Mouse (Mus musculus): ENCODE data around the gene Erich6b.

The Erich6b gene

GRCm38 (mm10) chr14:75642080-75642479 is at the start of gene Erich6b:
Gene Erich6b, plus strand, starts transcription at chr14:75642259.
- DNase-seq (ENCODE audit: low read depth) = no peak

DNA sequence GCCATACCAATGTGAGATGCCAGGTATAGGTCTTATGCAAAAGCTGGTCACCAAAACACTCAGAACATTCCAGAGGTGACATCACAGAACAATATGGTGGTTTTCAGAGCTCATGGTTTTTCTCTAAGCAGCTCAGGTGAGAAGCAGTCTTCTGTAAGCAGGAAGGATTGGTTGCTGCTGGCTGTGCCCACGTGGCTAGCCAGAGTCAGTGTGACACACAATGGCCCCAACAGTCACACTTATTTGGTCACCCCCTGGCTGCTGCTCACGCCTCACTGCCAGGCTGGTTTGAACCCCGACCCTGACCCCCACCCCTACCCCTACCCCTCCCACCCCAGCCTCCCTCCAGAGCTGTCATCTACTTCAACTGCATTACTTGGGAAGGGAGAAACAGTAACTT is 49.1 kb upstream of the Erich6b start, which contains the start of gene Spert:
Gene Spert, minus strand, starts transcription at position 139 of the 400 bp plus-strand sequence.
- no peak for DNase-seq (ENCODE audit: low read depth)

GRCm38 (mm10) chr14:75609176-75609575 is 32.9 kb upstream of the Erich6b start:
- DNase-seq (ENCODE audit: low read depth) = no peak

GRCm38 (mm10) chr14:75616375-75616774 is 25.7 kb upstream of the Erich6b start:
- DNase-seq (ENCODE audit: low read depth) = no peak

- DNase-seq (ENCODE audit: low read depth) = no peak
These were observed 19.1 kb upstream of the Erich6b start for GRCm38 (mm10) chr14:75622984-75623383.

DNA sequence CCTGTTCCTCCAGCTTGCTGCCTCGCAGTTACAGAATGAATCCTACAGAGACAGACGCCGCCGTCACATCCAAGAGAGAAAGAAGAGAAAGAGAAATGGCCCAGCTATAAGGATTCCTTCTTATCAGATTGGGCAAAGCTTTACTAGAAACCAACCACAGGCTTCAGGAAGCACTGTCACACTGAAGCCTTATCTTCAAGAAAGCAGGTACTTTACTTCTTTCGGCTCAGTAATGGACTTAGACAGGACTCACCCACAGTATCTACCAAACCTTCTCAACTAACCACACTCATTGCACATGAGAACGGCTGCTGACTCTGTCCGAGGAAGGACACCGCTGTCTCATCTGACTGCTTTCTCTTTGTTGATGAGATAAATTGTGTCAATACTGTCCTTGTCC is 13.2 kb upstream of the Erich6b start:
- DNase-seq (ENCODE audit: low read depth) = no peak

DNA sequence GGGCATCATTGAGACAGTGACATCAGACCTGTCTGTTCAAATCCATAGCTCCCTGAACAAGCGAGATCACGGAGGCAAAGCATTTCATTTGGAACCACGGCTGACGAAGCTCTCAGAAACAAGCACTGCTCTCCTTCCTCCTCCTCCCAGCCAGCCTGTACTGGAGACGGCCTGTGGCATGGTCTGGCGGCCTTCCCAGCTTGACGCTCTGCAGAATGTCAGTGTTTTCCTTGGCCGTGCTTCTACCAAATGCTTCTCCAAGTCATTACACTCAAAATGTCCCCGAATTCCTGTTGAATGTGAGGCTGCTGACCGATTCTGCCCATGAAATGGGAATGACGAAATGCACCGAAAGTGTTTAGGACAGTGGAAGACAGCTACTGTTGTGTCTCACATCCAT is 6.7 kb upstream of the Erich6b start:
- no peak for DNase-seq (ENCODE audit: low read depth)

- no peak for DNase-seq (ENCODE audit: low read depth)
These were observed 6.0 kb upstream of the Erich6b start for GRCm38 (mm10) chr14:75636107-75636506.

DNA sequence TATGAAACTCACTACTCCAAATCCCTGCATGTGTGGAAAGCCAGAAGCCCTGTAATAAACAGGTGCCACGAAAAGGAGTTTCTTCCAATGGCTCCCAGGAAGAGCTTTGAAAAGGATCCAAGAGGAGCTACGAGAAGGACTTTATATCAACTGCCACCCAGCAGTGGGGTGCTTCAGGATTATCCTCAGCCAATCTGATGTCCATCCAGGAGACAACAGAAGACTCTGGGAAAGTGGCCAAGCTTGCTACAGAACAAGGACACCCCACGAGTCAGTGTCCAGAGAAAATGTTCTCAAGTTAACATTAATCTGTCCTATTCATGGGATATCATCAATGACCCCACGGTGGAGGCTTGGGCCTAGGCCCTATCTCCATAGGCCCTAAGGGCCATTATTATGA is 4.4 kb upstream of the Erich6b start:
- no peak for DNase-seq (ENCODE audit: low read depth)

GRCm38 (mm10) chr14:75640846-75641245 is 1.2 kb upstream of the Erich6b start:
- no peak for DNase-seq (ENCODE audit: low read depth)

GRCm38 (mm10) chr14:75641369-75641768 is 690 bp upstream of the Erich6b start:
- DNase-seq (ENCODE audit: low read depth) = no peak

DNA sequence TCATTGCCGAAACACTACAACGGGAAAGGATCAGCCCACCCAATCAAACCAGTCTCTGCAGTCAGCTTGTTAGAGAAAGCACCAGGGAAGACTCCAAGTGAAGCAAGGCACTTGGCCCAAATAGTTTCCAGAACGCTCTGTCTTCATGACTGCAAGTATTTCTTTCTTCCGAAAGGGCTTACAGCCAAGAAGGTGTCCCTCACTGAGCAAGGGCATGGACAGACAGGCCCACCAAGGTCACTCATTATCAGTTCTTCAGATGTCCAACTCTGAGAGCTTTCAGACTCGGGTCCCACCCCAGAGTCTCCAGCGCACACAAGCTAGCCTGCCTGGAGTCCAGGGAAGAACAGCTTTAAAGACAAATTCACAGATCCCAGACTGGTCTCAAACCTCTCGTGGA is 3.4 kb downstream of the Erich6b start:
- no peak for DNase-seq (ENCODE audit: low read depth)

- no peak for DNase-seq (ENCODE audit: low read depth)
These were observed 4.0 kb downstream of the Erich6b start for GRCm38 (mm10) chr14:75646060-75646459.

DNA sequence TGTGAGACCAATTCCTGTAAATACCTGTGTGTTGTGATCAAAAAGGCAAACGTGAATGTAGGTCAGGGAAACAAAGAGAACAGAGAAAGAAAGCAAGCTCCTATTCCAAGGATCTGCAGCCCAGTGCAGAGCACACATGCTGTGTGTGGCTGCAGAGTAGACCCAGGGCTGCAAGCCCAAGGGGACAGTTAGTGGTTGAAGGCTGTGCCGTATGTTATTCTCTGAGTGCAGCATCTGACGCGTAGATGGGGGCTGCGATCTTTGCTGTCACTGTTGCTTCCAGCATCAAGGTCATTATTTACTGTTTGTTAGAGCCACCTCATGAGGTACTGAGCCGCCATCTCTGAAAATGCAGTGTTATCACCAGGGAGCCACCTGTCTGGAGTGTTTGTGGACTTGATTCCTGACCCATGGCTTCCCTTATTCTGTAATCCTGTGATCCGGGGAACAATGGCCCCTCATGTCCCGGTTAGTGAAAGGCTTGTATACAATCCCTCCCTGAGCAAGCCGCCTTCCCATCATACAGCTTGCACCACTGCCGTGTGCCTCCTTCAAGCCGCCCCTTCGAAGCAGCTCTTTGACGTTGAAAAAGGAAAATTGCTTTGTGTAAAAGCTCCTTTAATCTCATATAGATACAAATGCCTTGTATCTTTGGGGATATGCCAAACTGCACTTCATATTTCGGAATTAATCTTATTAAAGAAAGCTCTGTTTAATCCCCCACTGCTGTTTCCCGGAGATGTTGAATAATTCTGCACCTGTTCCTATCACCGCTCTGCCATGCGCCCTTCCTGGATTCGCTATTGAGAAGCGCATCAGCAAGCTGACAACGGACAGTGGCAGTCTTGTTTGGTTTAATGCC is 5.1 kb downstream of the Erich6b start:
- no peak for DNase-seq (ENCODE audit: low read depth)

- no peak for DNase-seq (ENCODE audit: low read depth)
These were observed 18.9 kb downstream of the Erich6b start for GRCm38 (mm10) chr14:75660936-75661335.

DNA sequence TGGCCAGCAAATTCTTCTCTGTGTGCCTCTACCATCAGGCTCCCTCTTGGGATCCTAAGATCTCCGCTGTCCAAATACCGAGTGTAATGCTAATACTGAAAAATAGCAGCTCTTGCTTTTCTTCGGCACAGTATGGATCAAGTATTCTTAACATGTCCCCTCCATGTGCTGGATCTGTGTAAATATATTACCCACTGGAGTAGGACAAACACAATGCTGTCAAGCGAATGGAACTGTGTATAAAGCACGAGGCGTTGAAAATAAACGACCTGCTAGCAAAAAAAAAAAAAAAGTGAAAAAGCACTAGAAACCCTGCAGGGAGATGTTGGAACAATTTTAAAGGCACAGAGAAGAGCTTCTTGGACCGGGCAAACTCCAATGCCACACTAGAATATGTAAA is 19.5 kb downstream of the Erich6b start:
- no peak for DNase-seq (ENCODE audit: low read depth)

- DNase-seq (ENCODE audit: low read depth) = no peak
These were observed 23.5 kb downstream of the Erich6b start for GRCm38 (mm10) chr14:75665430-75666180.

GRCm38 (mm10) chr14:75669085-75669645 is 27.1 kb downstream of the Erich6b start:
- DNase-seq (ENCODE audit: low read depth) = no peak

DNA sequence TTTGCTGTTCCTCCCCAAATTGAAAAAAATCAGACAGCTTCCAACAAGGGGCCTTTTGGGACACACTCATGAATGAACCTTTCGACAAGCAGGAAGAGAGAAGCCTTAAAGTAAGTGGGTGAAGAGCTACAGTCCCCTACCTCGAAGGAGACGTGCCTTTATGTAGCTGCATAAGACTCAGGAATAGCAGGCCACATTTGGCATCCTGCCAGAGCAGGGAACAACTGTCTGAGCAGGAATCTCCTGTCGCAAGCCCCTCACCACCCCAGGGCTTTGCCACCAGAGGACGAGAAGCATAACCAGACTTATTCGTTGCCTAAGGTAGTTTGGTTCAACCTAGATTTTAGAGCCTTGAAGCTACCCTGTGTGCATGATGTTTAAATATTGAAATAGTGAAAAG is 34.3 kb downstream of the Erich6b start:
- no peak for DNase-seq (ENCODE audit: low read depth)

DNA sequence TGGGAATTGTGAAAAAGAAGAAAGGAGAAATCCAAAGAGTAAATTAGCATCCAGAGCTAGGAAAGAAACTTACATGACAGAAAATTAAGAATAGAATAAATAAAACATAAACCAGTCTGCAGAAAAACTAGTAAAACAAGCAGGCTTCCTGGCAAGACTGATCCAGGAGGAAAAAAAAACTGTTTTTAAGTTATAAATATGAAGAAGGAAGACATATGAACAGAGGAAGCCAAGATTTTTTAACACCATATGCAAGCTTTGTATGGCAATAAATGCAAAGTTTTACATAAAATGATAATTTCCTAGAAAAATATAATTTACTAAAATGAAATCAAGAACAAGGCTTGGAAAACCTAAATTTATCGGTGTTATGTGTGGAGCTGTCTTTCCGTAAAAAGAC is 48.4 kb downstream of the Erich6b start:
- DNase-seq (ENCODE audit: low read depth) = no peak

GRCm38 (mm10) chr14:75696096-75696495 is 54.0 kb downstream of the Erich6b start:
- DNase-seq (ENCODE audit: low read depth) = no peak

DNA sequence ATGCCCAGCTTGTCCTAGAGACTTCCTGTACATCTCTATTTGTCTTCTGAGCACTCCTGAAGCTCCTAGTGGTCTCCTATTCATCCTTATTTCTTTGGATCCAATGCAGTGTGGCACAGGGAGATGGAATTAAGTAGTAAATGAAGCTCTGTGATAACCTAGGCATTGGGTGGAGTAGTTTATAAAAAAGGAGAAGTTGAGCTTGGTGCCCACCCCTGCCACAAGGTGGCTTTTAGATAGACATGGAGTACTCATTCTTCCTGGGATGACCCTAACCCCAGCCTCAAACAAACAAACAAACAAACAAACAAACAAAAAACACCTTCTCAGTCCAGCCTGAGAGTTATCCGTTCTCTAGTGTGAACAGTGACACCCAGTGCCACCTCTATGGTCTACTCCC is 55.9 kb downstream of the Erich6b start:
- no peak for DNase-seq (ENCODE audit: low read depth)

GRCm38 (mm10) chr14:75706647-75707046 is 64.6 kb downstream of the Erich6b start:
- no peak for DNase-seq (ENCODE audit: low read depth)

Measured in c-Kit-positive CD71-negative TER-119-negative erythroid progenitor cells, embryonic 14.5 days (primary cell).